Mouse (Mus musculus): Measurements from ENCODE around the gene Crybb2. TPM values are rescaled to one million over a fixed set of nuclear protein-coding genes. Genes with fewer than 3 reads are reported as not detected.
"Not testable (repeated sequence)": the region's sequence is repeated elsewhere in the genome, so short reads cannot be mapped to it uniquely, and the experiment has no call there.

The Crybb2 gene
- total and polyA plus RNA-seq, 3 experiments: not detected

DNA sequence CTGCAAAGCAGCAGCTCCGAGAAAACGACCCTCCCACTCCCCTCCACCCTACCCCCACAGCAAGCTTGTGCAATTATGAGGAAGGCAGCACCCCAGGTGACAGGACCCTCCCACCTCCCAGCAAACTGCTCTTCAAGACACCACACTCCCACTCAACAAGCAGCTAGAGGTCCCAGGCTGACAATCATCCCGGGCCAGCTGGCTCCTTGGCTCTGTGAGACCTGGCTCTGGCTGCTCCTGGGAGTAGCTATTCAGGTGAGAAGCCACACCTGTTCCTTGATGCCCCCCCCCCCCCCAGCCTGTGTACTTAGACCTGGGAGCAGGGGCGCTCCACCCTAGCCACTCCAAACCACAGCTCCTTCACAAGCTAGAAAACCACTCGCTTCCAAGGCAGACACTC is 43.2 kb upstream of the Crybb2 start:
- H3K9ac ChIP-seq (ENCODE audit: low read depth, low read length): no peak overlapping the region
- DNase-seq: no peak
- 43% methylated on average over 5 of the region's 5 CpGs for WGBS
- peaks cover 20% of the 10 kb centered on the region for H3K4me1 ChIP-seq (ENCODE audit: control insufficient read depth, insufficient read depth, low read length)
- H3K79me2 ChIP-seq (replicated peaks; ENCODE audit: control insufficient read depth, insufficient read depth, low read length): peaks cover 11% of the 10 kb centered on the region
- TF ChIP-seq CTCF (IDR thresholded peaks at IDR 0.05) (no peak), POLR2A (IDR thresholded peaks at IDR 0.05; ENCODE audit: insufficient read depth, low read depth, low read length) (no peak), EP300 (IDR thresholded peaks at IDR 0.05; ENCODE audit: insufficient read depth, low read depth, low read length) (no peak)
- no peak overlapping the region for H3K4me3 ChIP-seq
- no peak overlapping the region for H3K27ac ChIP-seq
- no peaks in the 10 kb centered on the region for H3K36me3 ChIP-seq (ENCODE audit: control insufficient read depth, insufficient read depth, low read length)
- no peaks in the 10 kb centered on the region for H3K27me3 ChIP-seq (ENCODE audit: control insufficient read depth, insufficient read depth, low read length)
- intact Hi-C loops (cut with DNase I): no loop called here

DNA sequence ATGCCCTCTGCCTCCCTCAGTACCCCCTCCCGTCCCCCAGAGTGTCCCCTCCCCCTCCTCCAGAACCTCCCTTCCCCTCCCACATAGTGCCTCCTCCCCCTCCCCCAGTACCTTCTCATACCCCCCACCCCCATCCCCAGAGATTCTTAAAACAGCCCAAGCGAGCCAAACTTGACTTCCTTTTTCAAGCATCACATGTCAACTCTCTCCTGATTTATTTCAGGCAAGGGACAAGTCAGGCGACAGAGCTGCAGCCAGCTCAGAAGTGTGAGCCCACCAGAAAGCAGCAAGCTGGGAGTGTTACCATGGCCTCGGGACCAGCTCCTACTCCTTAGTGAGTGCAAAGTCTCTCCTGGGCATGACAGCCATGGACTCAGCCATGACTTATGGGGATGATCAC is 41.4 kb upstream of the Crybb2 start:
- Histone ChIP-seq H3K9ac (ENCODE audit: low read depth, low read length) (no peak overlapping the region), H3K27ac (no peak overlapping the region), H3K4me1 (ENCODE audit: control insufficient read depth, insufficient read depth, low read length) (peaks cover 26% of the 10 kb centered on the region), H3K27me3 (ENCODE audit: control insufficient read depth, insufficient read depth, low read length) (no peaks in the 10 kb centered on the region), H3K4me3 (no peak overlapping the region), H3K79me2 (replicated peaks; ENCODE audit: control insufficient read depth, insufficient read depth, low read length) (peaks cover 11% of the 10 kb centered on the region), H3K36me3 (ENCODE audit: control insufficient read depth, insufficient read depth, low read length) (no peaks in the 10 kb centered on the region)
- no peak for DNase-seq
- 12% methylated on average over 4 of the region's 4 CpGs for WGBS
- no peak for TF ChIP-seq EP300 (IDR thresholded peaks at IDR 0.05; ENCODE audit: insufficient read depth, low read depth, low read length)
- no peak for TF ChIP-seq POLR2A (IDR thresholded peaks at IDR 0.05; ENCODE audit: insufficient read depth, low read depth, low read length)
- no peak for TF ChIP-seq CTCF (IDR thresholded peaks at IDR 0.05)
- intact Hi-C loops (cut with DNase I): no loop called here

DNA sequence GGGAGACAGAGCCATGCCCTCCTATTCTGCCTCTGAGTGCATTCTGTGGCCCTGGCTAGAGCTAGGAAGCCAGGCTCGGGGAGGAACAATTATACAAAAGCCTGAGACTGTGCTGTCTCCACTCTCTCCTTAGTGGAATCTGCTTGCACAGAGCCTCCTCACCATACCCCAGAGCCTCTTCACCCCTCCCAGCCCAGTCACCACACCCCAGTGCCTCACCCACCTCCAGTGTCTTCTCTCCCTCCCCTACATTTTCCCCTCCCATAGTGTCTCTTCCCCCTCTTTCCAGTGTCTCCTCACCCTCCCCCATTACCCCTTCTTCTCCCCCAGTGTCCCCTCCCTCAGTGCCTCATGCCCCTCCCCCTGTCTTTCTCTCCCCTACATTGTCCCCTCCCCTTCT is 41.0 kb upstream of the Crybb2 start:
- H3K9ac ChIP-seq (ENCODE audit: low read depth, low read length): no peak overlapping the region

DNA sequence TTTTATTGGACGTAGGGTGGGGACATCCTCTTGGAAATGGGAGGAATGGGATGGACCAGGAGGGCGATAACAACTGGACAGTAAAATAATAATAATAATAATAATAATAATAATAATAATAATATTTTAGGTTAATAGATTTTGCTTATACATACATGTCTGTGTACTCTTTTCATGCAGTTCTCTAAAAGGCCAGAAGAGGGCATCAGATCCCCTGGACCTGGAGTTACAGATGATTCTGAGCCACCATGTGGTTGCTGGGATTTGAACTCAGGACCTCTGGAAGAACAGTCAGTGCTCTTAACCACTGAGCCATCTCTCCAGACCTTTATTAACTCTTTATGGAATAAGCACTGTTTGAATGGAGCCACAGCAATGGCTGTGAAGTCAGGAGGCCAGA is 39.7 kb upstream of the Crybb2 start:
- Histone ChIP-seq H3K79me2 (replicated peaks; ENCODE audit: control insufficient read depth, insufficient read depth, low read length) (peaks cover 11% of the 10 kb centered on the region), H3K4me1 (ENCODE audit: control insufficient read depth, insufficient read depth, low read length) (peaks cover 25% of the 10 kb centered on the region)
- 88% methylated on average over 2 of the region's 2 CpGs for WGBS
- H3K27me3 ChIP-seq (ENCODE audit: control insufficient read depth, insufficient read depth, low read length); H3K4me3 ChIP-seq; H3K27ac ChIP-seq; H3K36me3 ChIP-seq (ENCODE audit: control insufficient read depth, insufficient read depth, low read length); H3K9ac ChIP-seq (ENCODE audit: low read depth, low read length); DNase-seq: not testable (repeated sequence)
- intact Hi-C loops (cut with DNase I): loop anchor here (2.0 kb wide), 2 partner anchors 29 to 45 kb away; no protein-coding TSS in a partner anchor
- TF ChIP-seq CTCF (IDR thresholded peaks at IDR 0.05): peak; percentile 87

More for the DNA sequence above, 41.0 kb upstream of the Crybb2 start:
- no peak for DNase-seq
- Histone ChIP-seq H3K4me1 (ENCODE audit: control insufficient read depth, insufficient read depth, low read length) (peaks cover 26% of the 10 kb centered on the region), H3K36me3 (ENCODE audit: control insufficient read depth, insufficient read depth, low read length) (no peaks in the 10 kb centered on the region), H3K79me2 (replicated peaks; ENCODE audit: control insufficient read depth, insufficient read depth, low read length) (peaks cover 11% of the 10 kb centered on the region), H3K27me3 (ENCODE audit: control insufficient read depth, insufficient read depth, low read length) (no peaks in the 10 kb centered on the region), H3K4me3 (no peak overlapping the region), H3K27ac (no peak overlapping the region)
- TF ChIP-seq CTCF (IDR thresholded peaks at IDR 0.05) (no peak), POLR2A (IDR thresholded peaks at IDR 0.05; ENCODE audit: insufficient read depth, low read depth, low read length) (no peak), EP300 (IDR thresholded peaks at IDR 0.05; ENCODE audit: insufficient read depth, low read depth, low read length) (no peak)
- 26% methylated on average over 1 of the region's 1 CpGs for WGBS
- intact Hi-C loops (cut with DNase I): no loop called here

DNA sequence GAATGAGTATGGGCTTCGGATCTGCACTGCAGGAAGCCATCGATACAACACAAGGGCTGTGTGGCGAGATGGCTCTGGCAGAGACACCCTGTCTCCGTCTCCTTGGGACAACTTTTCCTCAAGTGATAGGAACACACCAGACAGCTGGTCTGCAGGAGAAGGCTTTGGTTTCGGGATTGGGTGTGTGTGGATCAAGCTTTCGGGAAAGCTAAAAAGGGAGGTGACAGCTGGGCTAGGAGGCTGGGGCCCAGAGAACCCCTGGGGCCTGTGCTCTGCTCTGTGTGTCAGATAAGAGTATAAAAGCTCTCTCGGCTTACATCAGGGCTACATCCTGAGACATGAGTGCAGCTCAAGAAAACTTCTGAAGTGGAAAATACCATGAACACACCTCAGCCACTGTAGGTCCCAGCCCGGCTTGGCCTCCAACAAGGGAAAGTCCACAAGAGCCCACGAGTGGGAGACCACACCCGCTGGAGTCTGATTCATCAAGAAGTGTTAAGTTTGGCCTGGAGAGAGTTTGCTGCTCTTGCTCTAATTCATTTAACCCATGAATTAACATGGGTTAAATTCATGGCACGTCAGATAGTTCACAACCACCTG is 38.3 kb upstream of the Crybb2 start:
- Histone ChIP-seq H3K9ac (ENCODE audit: low read depth, low read length) (no peak overlapping the region), H3K27ac (no peak overlapping the region), H3K4me1 (ENCODE audit: control insufficient read depth, insufficient read depth, low read length) (peaks cover 18% of the 10 kb centered on the region), H3K79me2 (replicated peaks; ENCODE audit: control insufficient read depth, insufficient read depth, low read length) (peaks cover 6% of the 10 kb centered on the region), H3K27me3 (ENCODE audit: control insufficient read depth, insufficient read depth, low read length) (no peaks in the 10 kb centered on the region), H3K4me3 (no peak overlapping the region), H3K36me3 (ENCODE audit: control insufficient read depth, insufficient read depth, low read length) (no peaks in the 10 kb centered on the region)
- TF ChIP-seq POLR2A (IDR thresholded peaks at IDR 0.05; ENCODE audit: insufficient read depth, low read depth, low read length) (no peak), EP300 (IDR thresholded peaks at IDR 0.05; ENCODE audit: insufficient read depth, low read depth, low read length) (no peak), CTCF (IDR thresholded peaks at IDR 0.05) (no peak)
- WGBS: 49% methylated on average over 11 of the region's 11 CpGs
- intact Hi-C loops (cut with DNase I): loop anchor here (2.0 kb wide), 2 partner anchors 31 to 47 kb away; no protein-coding TSS in a partner anchor
- DNase-seq: no peak

DNA sequence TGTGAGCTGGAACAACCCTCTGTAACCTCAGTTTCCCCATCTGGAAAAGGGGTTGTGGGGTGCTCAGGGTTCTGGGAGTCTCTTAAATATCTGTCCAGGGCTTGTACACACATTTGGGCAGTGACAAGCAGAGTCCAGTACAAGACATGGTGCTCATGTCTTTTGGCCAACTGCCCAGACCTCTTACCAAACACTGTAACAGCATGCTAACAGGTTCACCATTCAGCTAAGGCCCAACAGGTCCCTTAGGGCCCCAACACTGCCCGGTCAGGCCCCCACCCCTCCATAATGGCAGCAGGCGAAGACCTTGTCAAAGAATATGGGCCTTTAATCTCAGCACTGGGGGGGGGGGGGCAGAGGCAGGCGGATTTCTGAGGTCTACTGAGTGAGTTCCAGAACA is 37.8 kb upstream of the Crybb2 start:
- no peak overlapping the region for H3K27ac ChIP-seq
- TF ChIP-seq EP300 (IDR thresholded peaks at IDR 0.05; ENCODE audit: insufficient read depth, low read depth, low read length) (no peak), POLR2A (IDR thresholded peaks at IDR 0.05; ENCODE audit: insufficient read depth, low read depth, low read length) (no peak), CTCF (IDR thresholded peaks at IDR 0.05) (no peak)
- H3K4me3 ChIP-seq: no peak overlapping the region
- intact Hi-C loops (cut with DNase I): loop anchor here (2.0 kb wide), 2 partner anchors 31 to 47 kb away; no protein-coding TSS in a partner anchor
- H3K36me3 ChIP-seq (ENCODE audit: control insufficient read depth, insufficient read depth, low read length): no peaks in the 10 kb centered on the region
- no peak for DNase-seq
- H3K4me1 ChIP-seq (ENCODE audit: control insufficient read depth, insufficient read depth, low read length): peaks cover 17% of the 10 kb centered on the region
- WGBS: 45% methylated on average over 2 of the region's 3 CpGs
- no peak overlapping the region for H3K9ac ChIP-seq (ENCODE audit: low read depth, low read length)
- no peaks in the 10 kb centered on the region for H3K27me3 ChIP-seq (ENCODE audit: control insufficient read depth, insufficient read depth, low read length)
- H3K79me2 ChIP-seq (replicated peaks; ENCODE audit: control insufficient read depth, insufficient read depth, low read length): peaks cover 5% of the 10 kb centered on the region

Data from heart, adult 2 months (tissue).